Mouse (Mus musculus) MEL (cell line): ENCODE measurements around the gene Creg1.

Experiments
- CTCF ChIP-seq, 3 experiments: IDR thresholded peaks in 2 of 3; conservative IDR thresholded peaks in 1 of 3; 2 replicates each; pipeline ENCODE4 v1.5.1; 2011 to 2012; ENCODE audit warnings: low read length in 3 of 3, low read depth in 2 of 3, mild to moderate bottlenecking in 2 of 3, improper control_type of control experiment in 1 of 3, inconsistent platforms in 1 of 3, mixed read lengths in 1 of 3, moderate library complexity in 1 of 3; ENCODE audit not compliant: control insufficient read depth in 1 of 3, insufficient read depth in 1 of 3, poor library complexity in 1 of 3, severe bottlenecking in 1 of 3
- ELF1 ChIP-seq: IDR thresholded peaks from 2 replicates; pipeline ENCODE4 v1.6.1; 2014; ENCODE audit warnings: low read depth, mild to moderate bottlenecking, inconsistent platforms, low read length, improper control_type of control experiment, moderate library complexity
- GATA1 ChIP-seq: IDR thresholded peaks from 2 replicates; pipeline ENCODE4 v1.6.1; 2011; ENCODE audit warnings: low read depth, low read length, improper control_type of control experiment
- MAFK ChIP-seq: IDR thresholded peaks from 2 replicates; pipeline ENCODE4 v1.6.1; 2011; ENCODE audit warnings: low read depth, mild to moderate bottlenecking, low read length, improper control_type of control experiment, borderline replicate concordance
- MXI1 ChIP-seq: IDR thresholded peaks from 2 replicates; pipeline ENCODE4 v1.6.1; 2011; ENCODE audit warnings: mild to moderate bottlenecking, low read depth, low read length, improper control_type of control experiment
- POLR2A ChIP-seq, 2 experiments: IDR thresholded peaks; 2 replicates each; pipeline ENCODE4 v1.6.1; 2011 to 2012; ENCODE audit warnings: low read length in 2 of 2, mild to moderate bottlenecking in 2 of 2, control low read depth in 1 of 2, improper control_type of control experiment in 1 of 2, low read depth in 1 of 2, moderate library complexity in 1 of 2; ENCODE audit not compliant: control insufficient read depth in 1 of 2, insufficient read depth in 1 of 2, poor library complexity in 1 of 2
- POLR2AphosphoS2 ChIP-seq: IDR thresholded peaks from 2 replicates; pipeline ENCODE4 v1.6.1; 2011; ENCODE audit warnings: low read length, improper control_type of control experiment
- RCOR1 ChIP-seq: IDR thresholded peaks from 2 replicates; pipeline ENCODE4 v1.6.1; 2012; ENCODE audit warnings: low read depth, mild to moderate bottlenecking, inconsistent platforms, low read length, improper control_type of control experiment
- TAL1 ChIP-seq: IDR thresholded peaks from 2 replicates; pipeline ENCODE4 v1.6.1; 2012; ENCODE audit warnings: mild to moderate bottlenecking, inconsistent platforms, low read length, moderate library complexity, mixed read lengths
- ZC3H11A ChIP-seq: IDR thresholded peaks from 2 replicates; pipeline ENCODE4 v1.6.1; 2012; ENCODE audit warnings: low read depth, mild to moderate bottlenecking, inconsistent platforms, low read length, improper control_type of control experiment
- ZKSCAN1 ChIP-seq: IDR thresholded peaks from 2 replicates; pipeline ENCODE4 v1.6.1; 2012; ENCODE audit warnings: low read depth, mild to moderate bottlenecking, inconsistent platforms, low read length, improper control_type of control experiment, moderate library complexity

GRCm38 (mm10) chr1:165717711-165718542 lies 45.6 kb upstream of the Creg1 start:
- TF ChIP-seq ELF1 (no peak; the same call in 1 of the 2 replicates), CTCF (IDR thresholded peaks at IDR 0.05 in 2 of 3, conservative IDR thresholded peaks at IDR 0.05 in 1 of 3; ENCODE audit: control insufficient read depth in 1 of 3, insufficient read depth in 1 of 3, low read depth in 2 of 3, low read length in 3 of 3, poor library complexity in 1 of 3, severe bottlenecking in 1 of 3) (no peak), MXI1 (peak; percentile 35; the same call in 1 of the 2 replicates), MAFK (peak; percentile 34; the same call in 1 of the 2 replicates), POLR2AphosphoS2 (no peak), POLR2A (IDR thresholded peaks at IDR 0.05; ENCODE audit: control insufficient read depth in 1 of 2, insufficient read depth in 1 of 2, low read depth in 1 of 2, low read length in 2 of 2, poor library complexity in 1 of 2) (peak; percentile 42 to 43; a peak in 2 of 4 replicates), GATA1 (no peak), ZKSCAN1 (no peak), RCOR1 (no peak), TAL1 (no peak), ZC3H11A (no peak)
